Mouse (Mus musculus) ES-Bruce4 (cell line): ENCODE data around the gene Mrpl10.
A peak's percentile ranks its signal among the peaks of the same experiment; 100 is the strongest.

Experiments
- CTCF ChIP-seq: IDR thresholded peaks from one replicate; pipeline ENCODE4 v1.8.1; 2011; ENCODE audit warnings: low read depth, low read length
- EP300 ChIP-seq: IDR thresholded peaks from 2 replicates; pipeline ENCODE4 v1.6.1; 2011; ENCODE audit warnings: low read depth, low read length; ENCODE audit not compliant: insufficient read depth

GRCm38 (mm10) chr11:96997380-96997956 is 43.9 kb upstream of the Mrpl10 start:
- TF ChIP-seq EP300, result 0 out of 2 replicates have a peak, but pooled peaks have one; percentile 19
- TF ChIP-seq CTCF, result no peak
